Mouse (Mus musculus): ENCODE measurements around the gene Dynlt3.
"Not testable (repeated sequence)": the region's sequence is repeated elsewhere in the genome, so short reads cannot be mapped to it uniquely, and the experiment has no call there.

GRCm38 (mm10) chrX:9640126-9640525 is 22.7 kb downstream of the Dynlt3 start:
- TF ChIP-seq POLR2A (IDR thresholded peaks at IDR 0.05; ENCODE audit: low read depth, low read length); CTCF (IDR thresholded peaks at IDR 0.05; ENCODE audit: extremely low read depth, insufficient read depth, insufficient read length, insufficient replicate concordance): not testable (repeated sequence)

Data from spleen, adult 2 months (tissue).